Mouse (Mus musculus): Measurements from ENCODE around the gene Fastkd1.

GRCm38 (mm10) chr2:69713626-69714014 is 304 bp upstream of the Fastkd1 start:
- TF ChIP-seq CTCF (IDR thresholded peaks at IDR 0.05; ENCODE audit: borderline replicate concordance, control insufficient read depth, extremely low read depth, insufficient read depth, low read length, poor library complexity) = no peak
- no peak for TF ChIP-seq POLR2A (IDR thresholded peaks at IDR 0.05; ENCODE audit: control insufficient read depth, extremely low read depth, insufficient read depth, low read length, poor library complexity)
